In genomic region chr7:3692987-3693808, GRCm38 (mm10) we compare ENCODE assay signal across 7 mouse cellular contexts. TPM values are rescaled to one million over a fixed set of nuclear protein-coding genes. Genes with fewer than 3 reads are reported as not detected.
DNase-seq lines count a peak whose midpoint lies in the region; ATAC-seq lines count a peak whose summit lies in the region.

Gene Mboat7, minus strand, starts transcription at chr7:3693523.

- no peaks in the 10 kb centered on the region for H3K9me3 ChIP-seq in intestine, embryonic 15.5 days
- H3K9me3 ChIP-seq in midbrain, embryonic 10.5 days (replicated peaks) = no peaks in the 10 kb centered on the region

- peak; percentile 98 for DNase-seq in adrenal gland, adult 2 months
- peak; percentile 92 for DNase-seq in embryo, embryonic 11.5 days (ENCODE audit: low read depth, low spot score)
- peak; percentile 94 to 95 for DNase-seq in gastrocnemius, postnatal 36 days
- DNase-seq in left cerebral cortex, postnatal 25 days (ENCODE audit: low spot score in 2 of 2) = peak; percentile 99
- peak; percentile 95 for DNase-seq in midbrain, embryonic 10.5 days (ENCODE audit: low spot score)
- DNase-seq in right cerebral cortex, postnatal 4 days = peak; percentile 90

- H3K36me3 ChIP-seq in intestine, embryonic 15.5 days = no peaks in the 10 kb centered on the region
- peaks cover 41% of the 10 kb centered on the region for H3K36me3 ChIP-seq in midbrain, embryonic 10.5 days

- H3K4me1 ChIP-seq in intestine, embryonic 15.5 days (replicated peaks) = peaks cover 21% of the 10 kb centered on the region
- peaks cover 25% of the 10 kb centered on the region for H3K4me1 ChIP-seq in midbrain, embryonic 10.5 days

- intact Hi-C loops in gastrocnemius, postnatal 36 days (cut with DNase I) = loop anchor here (10.0 kb wide), 1 partner anchor 1392 kb away; the partner anchor contains the start of gene Epn1
- intact Hi-C loops in left cerebral cortex, postnatal 25 days (cut with DNase I) = loop anchor here (5.0 to 10.0 kb wide), 2 partner anchors 454 to 812 kb away; partner anchors contain the start of gene Ppp1r12c

- peak within 1 kb of the TSS; percentile 67 for H3K4me3 ChIP-seq in intestine, embryonic 15.5 days (replicated peaks)
- peak within 1 kb of the TSS; percentile 83 for H3K4me3 ChIP-seq in midbrain, embryonic 10.5 days

- under 1% methylated on average over 55 of the region's 55 CpGs for WGBS in intestine, embryonic 15.5 days
- WGBS in midbrain, embryonic 10.5 days = under 1% methylated on average over 55 of the region's 55 CpGs

- peak within 1 kb of the TSS; percentile 88 for H3K4me2 ChIP-seq in intestine, embryonic 15.5 days (replicated peaks)

- peak within 1 kb of the TSS; percentile 89 for H3K9ac ChIP-seq in intestine, embryonic 15.5 days

- H3K27me3 ChIP-seq in intestine, embryonic 15.5 days (replicated peaks) = no peaks in the 10 kb centered on the region
- no peaks in the 10 kb centered on the region for H3K27me3 ChIP-seq in midbrain, embryonic 10.5 days (ENCODE audit: low read depth, poor library complexity, severe bottlenecking)

- ATAC-seq in intestine, embryonic 15.5 days = peak; percentile 93

- H3K27ac ChIP-seq in intestine, embryonic 15.5 days = peak within 1 kb of the TSS; percentile 97
- H3K27ac ChIP-seq in midbrain, embryonic 10.5 days (replicated peaks) = peak within 1 kb of the TSS; percentile 92

RNA-seq across cellular contexts. Expression of gene Mboat7, which starts in this region (rescaled TPM):
- 10 to 100 TPM; 65.4 to 74.4 TPM for total RNA-seq in adrenal gland, adult 2 months (2021)
- polyA plus RNA-seq in adrenal gland, adult 2 months (2012; rRNA removed) = 102 and 133 TPM in 2 replicates
- 10 to 100 TPM in 1 of 2 experiments, 1 to 10 TPM in 1; 8.4 to 10.2 TPM for total RNA-seq in gastrocnemius, postnatal 36 days (2021)
- polyA plus RNA-seq in intestine, embryonic 15.5 days (2015; fragmentation: Nextera tagmentation; extraction: Ambion mirVana) = 55.3 and 57.2 TPM in 2 replicates
- 100 to 1,000 TPM; 212 to 220 TPM for total RNA-seq in left cerebral cortex, postnatal 25 days (2021)
- polyA plus RNA-seq in midbrain, embryonic 10.5 days (2016; fragmentation: Nextera tagmentation; extraction: Ambion mirVana) = 30.6 and 32.5 TPM in 2 replicates

Comparison
In these comparisons a context has a peak if more than half of its experiments do, and no peak if none do; other contexts are left out.
1. Peak in every context shown above with its lines: DNase-seq, ATAC-seq, H3K4me3 ChIP-seq and H3K27ac ChIP-seq.
2. RNA of gene Mboat7 (total RNA-seq): 212 to 220 TPM in left cerebral cortex, postnatal 25 days and 65.4 to 74.4 TPM in adrenal gland, adult 2 months; 8.4 to 10.2 TPM in gastrocnemius, postnatal 36 days; every median in the first group is over 4 times any median in the second.